12 mouse cellular contexts compared by ENCODE assay signal in the genomic region with DNA sequence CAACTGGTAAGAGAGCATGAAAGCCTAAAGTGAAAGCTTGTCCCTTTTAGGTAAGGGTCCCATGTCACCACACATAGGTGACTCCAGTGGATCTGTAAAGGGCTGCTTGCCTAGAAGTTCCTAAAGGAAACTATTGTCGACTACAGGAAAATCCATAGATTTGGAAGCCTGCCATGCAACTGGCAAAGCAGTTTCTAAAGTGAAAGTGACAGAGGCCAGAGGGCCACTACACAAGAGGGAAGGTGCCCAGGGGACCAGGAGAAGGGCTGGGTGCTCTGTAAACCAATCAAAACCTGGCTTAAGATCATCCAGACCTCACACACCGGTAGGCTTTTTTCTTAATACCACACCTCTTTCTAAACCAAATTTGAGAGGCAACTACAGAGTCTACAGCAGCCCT. TPM values are rescaled to one million over a fixed set of nuclear protein-coding genes. Genes with fewer than 3 reads are reported as not detected.
DNase-seq lines count a peak whose midpoint lies in the region; ATAC-seq and TF ChIP-seq lines count a peak whose summit lies in the region.
"Had no signal": no experiment of that assay in that cellular context is flagged by ENCODE, and none has a peak within 500 bp of the region (broad histone marks: within the 10 kb centered on the region; RNA-seq: fewer than 3 reads in every experiment).

No protein-coding gene starts in this region.

- no peak for TF ChIP-seq POLR2A in lung, adult 2 months (IDR thresholded peaks at IDR 0.05; ENCODE audit: borderline replicate concordance, extremely low read depth, low read depth, low read length)

- ATAC-seq in lung, embryonic 16.5 days (ENCODE audit: low read depth), result no peak
- no peak for ATAC-seq in heart, embryonic 15.5 days (replicated peaks; ENCODE audit: insufficient number of reproducible peaks, insufficient read depth, low FRiP score, low read depth)
- ATAC-seq in stomach, embryonic 15.5 days (ENCODE audit: insufficient read depth, low FRiP score, low read depth), result no peak
- no peak for ATAC-seq in granulocyte monocyte progenitor cell, adult 5-6 weeks (replicated peaks; ENCODE audit: poor library complexity, severe bottlenecking)
- ATAC-seq: forebrain, embryonic 16.5 days had no signal

- no peaks in the 10 kb centered on the region for H3K27me3 ChIP-seq in lung, embryonic 16.5 days (ENCODE audit: control insufficient read depth, insufficient read depth, low read depth, low read length)
- no peaks in the 10 kb centered on the region for H3K27me3 ChIP-seq in heart, embryonic 15.5 days
- no peaks in the 10 kb centered on the region for H3K27me3 ChIP-seq in stomach, embryonic 15.5 days (replicated peaks)
- H3K27me3 ChIP-seq: hindbrain, embryonic 13.5 days had no signal

- peaks cover 11% of the 10 kb centered on the region for H3K4me1 ChIP-seq in lung, embryonic 16.5 days (replicated peaks; ENCODE audit: control insufficient read depth, insufficient read depth, low read length)
- no peaks in the 10 kb centered on the region for H3K4me1 ChIP-seq in lung, adult 2 months (ENCODE audit: control insufficient read depth, insufficient read depth, low read length)
- peaks cover 58% of the 10 kb centered on the region for H3K4me1 ChIP-seq in heart, embryonic 15.5 days (replicated peaks)
- peaks cover 24% of the 10 kb centered on the region for H3K4me1 ChIP-seq in stomach, embryonic 15.5 days

- no peak for TF ChIP-seq CTCF in lung, adult 2 months (IDR thresholded peaks at IDR 0.05; ENCODE audit: insufficient read depth, low read length)

- intact Hi-C loops in heart, postnatal 14 days (cut with DNase I), result no loop called here

- H3K27ac ChIP-seq in lung, embryonic 16.5 days (ENCODE audit: low read length), result no peak overlapping the region
- peak overlapping the region; percentile 31 for H3K27ac ChIP-seq in heart, embryonic 15.5 days
- H3K27ac ChIP-seq in stomach, embryonic 15.5 days, result no peak overlapping the region
- H3K27ac ChIP-seq: hindbrain, embryonic 13.5 days had no signal

- no peaks in the 10 kb centered on the region for H3K9me3 ChIP-seq in lung, embryonic 16.5 days (ENCODE audit: control insufficient read depth, low read length)
- no peaks in the 10 kb centered on the region for H3K9me3 ChIP-seq in heart, embryonic 15.5 days (replicated peaks)
- no peaks in the 10 kb centered on the region for H3K9me3 ChIP-seq in stomach, embryonic 15.5 days
- H3K9me3 ChIP-seq: hindbrain, embryonic 13.5 days had no signal

- DNase-seq in heart, adult 18-20 months, result peak; percentile 9 to 28
- DNase-seq in heart, postnatal 14 days, result no peak
- no peak for DNase-seq in lung, adult 2 months
- no peak for DNase-seq in thymus, postnatal 25 days
- DNase-seq: kidney, postnatal 14 days; right cerebral cortex, postnatal 14 days had no signal

- H3K4me2 ChIP-seq in lung, embryonic 16.5 days (ENCODE audit: low read depth, low read length), result 0 out of 2 replicates have a peak overlapping the region, but pooled peaks have one; percentile 7
- H3K4me2 ChIP-seq in heart, embryonic 15.5 days, result peak overlapping the region; percentile 40
- peak overlapping the region; percentile 13; the same call in 1 of the 2 replicates for H3K4me2 ChIP-seq in stomach, embryonic 15.5 days
- H3K4me2 ChIP-seq: hindbrain, embryonic 13.5 days had no signal

- no peak overlapping the region for H3K4me3 ChIP-seq in lung, embryonic 16.5 days (ENCODE audit: low read length)
- H3K4me3 ChIP-seq in lung, adult 2 months (replicated peaks; ENCODE audit: extremely low read depth, low read depth, low read length), result no peak overlapping the region
- peak overlapping the region; percentile 20; the same call in 1 of the 2 replicates for H3K4me3 ChIP-seq in heart, embryonic 15.5 days
- no peak overlapping the region for H3K4me3 ChIP-seq in stomach, embryonic 15.5 days (replicated peaks)
- H3K4me3 ChIP-seq: hindbrain, embryonic 13.5 days had no signal

- no peak overlapping the region for H3K9ac ChIP-seq in lung, embryonic 16.5 days (ENCODE audit: low read length)
- H3K9ac ChIP-seq in heart, embryonic 15.5 days, result no peak overlapping the region
- H3K9ac ChIP-seq in stomach, embryonic 15.5 days, result no peak overlapping the region
- H3K9ac ChIP-seq: hindbrain, embryonic 13.5 days had no signal

- 25% methylated on average over 2 of the region's 2 CpGs for WGBS in lung, embryonic 16.5 days
- WGBS in lung, adult 2 months, result 16% methylated on average over 2 of the region's 2 CpGs
- 5% methylated on average over 2 of the region's 2 CpGs for WGBS in heart, embryonic 15.5 days
- 27% methylated on average over 2 of the region's 2 CpGs for WGBS in stomach, embryonic 15.5 days

- H3K36me3 ChIP-seq in lung, embryonic 16.5 days (ENCODE audit: control insufficient read depth, insufficient read depth, low read length), result no peaks in the 10 kb centered on the region
- H3K36me3 ChIP-seq in heart, embryonic 15.5 days, result no peaks in the 10 kb centered on the region
- H3K36me3 ChIP-seq in stomach, embryonic 15.5 days, result no peaks in the 10 kb centered on the region
- H3K36me3 ChIP-seq: hindbrain, embryonic 13.5 days had no signal

RNA-seq across cellular contexts. Expression of a gene that starts 12.7 kb away (rescaled TPM):
- 1 to 10 TPM; 4.1 to 6.1 TPM for total RNA-seq in heart, adult 18-20 months (2021)
- 10 to 100 TPM; 10.9 to 13.4 TPM for total RNA-seq in heart, postnatal 14 days (2021)
- polyA plus RNA-seq in lung, embryonic 16.5 days (2015; fragmentation: Nextera tagmentation; extraction: Ambion mirVana), result 42.4 and 49.4 TPM in 2 replicates
- 3.4 and 5.0 TPM in 2 replicates for polyA plus RNA-seq in lung, adult 2 months (2012; rRNA removed)
- polyA plus RNA-seq in heart, embryonic 15.5 days (2015; fragmentation: Nextera tagmentation; extraction: Ambion mirVana), result 34.5 and 43.1 TPM in 2 replicates
- 101 and 115 TPM in 2 replicates for polyA plus RNA-seq in stomach, embryonic 15.5 days (2015; fragmentation: Nextera tagmentation; extraction: Ambion mirVana)
- total RNA-seq in granulocyte monocyte progenitor cell, adult 5-6 weeks (2014; fragmentation: Nextera tagmentation), result 2.4 and 3.2 TPM in 2 replicates
- total RNA-seq in granulocyte monocyte progenitor cell, adult 5-6 weeks (2017), result 1.6 and 3.2 TPM in 2 replicates

Comparison
In these comparisons a context has a peak if more than half of its experiments do, and no peak if none do; other contexts are left out.
1. DNase-seq: peak in heart, adult 18-20 months (2 of 2); none in heart, postnatal 14 days (0 of 2), lung, adult 2 months (single experiment) and thymus, postnatal 25 days (single experiment).
2. Peak in every context shown above with its lines, with median percentiles within 50 percentile points of each other: H3K4me2 ChIP-seq.